Mouse (Mus musculus): ENCODE measurements around the gene Dlgap1. TPM values are rescaled to one million over a fixed set of nuclear protein-coding genes. Genes with fewer than 3 reads are reported as not detected.

The Dlgap1 gene
- polyA plus RNA-seq, 1 experiment from 2014 or later = 3.8 TPM

DNA sequence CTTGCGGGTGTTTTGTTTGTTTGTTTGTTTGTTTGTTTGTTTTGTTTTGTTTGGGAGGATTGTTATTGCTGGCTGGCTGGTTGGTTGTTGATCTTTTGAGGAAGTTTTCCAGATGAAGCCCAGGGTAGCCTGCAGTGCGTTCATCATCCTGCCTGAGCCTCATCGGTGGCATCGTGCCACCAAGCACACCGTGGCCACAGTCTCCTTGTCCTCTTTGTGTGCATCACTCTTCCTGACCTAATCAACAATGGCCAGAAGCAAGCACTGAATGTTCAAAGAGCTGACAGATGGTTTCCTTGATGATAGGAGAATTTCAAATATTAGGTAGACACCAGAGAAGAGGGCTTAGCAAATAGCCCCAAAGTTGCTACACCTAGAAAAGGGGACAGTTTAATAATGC is 336.1 kb downstream of the Dlgap1 start:
- Histone ChIP-seq H3K9ac (ENCODE audit: low read depth, low read length) (no peak overlapping the region), H3K9me3 (ENCODE audit: control insufficient read depth, low read length) (no peaks in the 10 kb centered on the region), H3K4me3 (ENCODE audit: low read length) (no peak overlapping the region), H3K36me3 (ENCODE audit: control insufficient read depth, insufficient read depth, low read length) (no peaks in the 10 kb centered on the region), H3K27me3 (ENCODE audit: control insufficient read depth, insufficient read depth, low read length) (no peaks in the 10 kb centered on the region), H3K27ac (ENCODE audit: low read depth, low read length) (no peak overlapping the region), H3K4me1 (ENCODE audit: control insufficient read depth, insufficient read depth, low read length) (peaks cover 9% of the 10 kb centered on the region), H3K4me2 (replicated peaks; ENCODE audit: low read depth, low read length) (no peak overlapping the region)
- 88% methylated on average over 5 of the region's 5 CpGs for WGBS
- no peak for ATAC-seq (ENCODE audit: low FRiP score, low TSS enrichment)

GRCm38 (mm10) chr17:70307418-70308176 is 338.7 kb downstream of the Dlgap1 start:
- no peak overlapping the region for H3K4me2 ChIP-seq (replicated peaks; ENCODE audit: low read depth, low read length)
- H3K4me1 ChIP-seq (ENCODE audit: control insufficient read depth, insufficient read depth, low read length) = peaks cover 9% of the 10 kb centered on the region
- no peaks in the 10 kb centered on the region for H3K9me3 ChIP-seq (ENCODE audit: control insufficient read depth, low read length)
- no peak overlapping the region for H3K4me3 ChIP-seq (ENCODE audit: low read length)
- no peak overlapping the region for H3K9ac ChIP-seq (ENCODE audit: low read depth, low read length)
- ATAC-seq (ENCODE audit: low FRiP score, low TSS enrichment) = 0 out of 2 replicates have a peak, but pooled peaks have one; percentile 52
- WGBS = 48% methylated on average over 11 of the region's 11 CpGs
- H3K27me3 ChIP-seq (ENCODE audit: control insufficient read depth, insufficient read depth, low read length) = no peaks in the 10 kb centered on the region
- H3K36me3 ChIP-seq (ENCODE audit: control insufficient read depth, insufficient read depth, low read length) = no peaks in the 10 kb centered on the region
- no peak overlapping the region for H3K27ac ChIP-seq (ENCODE audit: low read depth, low read length)

- H3K9me3 ChIP-seq (ENCODE audit: control insufficient read depth, low read length) = no peaks in the 10 kb centered on the region
- no peak overlapping the region for H3K9ac ChIP-seq (ENCODE audit: low read depth, low read length)
- peak; percentile 49; the same call in 1 of the 2 replicates for ATAC-seq (ENCODE audit: low FRiP score, low TSS enrichment)
- H3K4me1 ChIP-seq (ENCODE audit: control insufficient read depth, insufficient read depth, low read length) = peaks cover 9% of the 10 kb centered on the region
- H3K4me2 ChIP-seq (replicated peaks; ENCODE audit: low read depth, low read length) = no peak overlapping the region
- 64% methylated on average over 22 of the region's 22 CpGs for WGBS
- H3K27ac ChIP-seq (ENCODE audit: low read depth, low read length) = no peak overlapping the region
- H3K4me3 ChIP-seq (ENCODE audit: low read length) = no peak overlapping the region
- H3K27me3 ChIP-seq (ENCODE audit: control insufficient read depth, insufficient read depth, low read length) = no peaks in the 10 kb centered on the region
- H3K36me3 ChIP-seq (ENCODE audit: control insufficient read depth, insufficient read depth, low read length) = no peaks in the 10 kb centered on the region
Measured at GRCm38 (mm10) chr17:70308364-70309231, 339.7 kb downstream of the Dlgap1 start.

DNA sequence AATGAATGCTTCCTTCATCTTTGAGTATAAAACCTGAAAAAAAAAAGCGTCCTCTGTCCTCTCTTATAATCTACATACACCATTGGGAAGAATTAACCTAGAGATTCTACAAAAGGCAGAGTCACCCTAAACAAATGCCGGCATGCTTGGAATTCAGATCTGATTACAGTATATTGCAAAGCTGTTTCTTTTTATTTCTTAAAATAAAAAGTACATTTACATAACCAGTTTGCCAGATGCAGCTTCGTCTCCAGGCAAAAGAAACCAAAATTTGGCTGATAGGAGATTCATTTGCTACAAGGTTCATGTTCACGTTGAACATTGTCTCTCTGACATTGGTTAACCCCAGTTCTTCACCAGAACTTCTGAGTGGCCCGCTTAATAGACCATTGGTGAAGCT is 347.5 kb downstream of the Dlgap1 start:
- H3K4me3 ChIP-seq (ENCODE audit: low read length) = no peak overlapping the region
- H3K27me3 ChIP-seq (ENCODE audit: control insufficient read depth, insufficient read depth, low read length) = no peaks in the 10 kb centered on the region
- H3K9me3 ChIP-seq (ENCODE audit: control insufficient read depth, low read length) = no peaks in the 10 kb centered on the region
- H3K27ac ChIP-seq (ENCODE audit: low read depth, low read length) = no peak overlapping the region
- no peak overlapping the region for H3K9ac ChIP-seq (ENCODE audit: low read depth, low read length)
- H3K4me1 ChIP-seq (ENCODE audit: control insufficient read depth, insufficient read depth, low read length) = no peaks in the 10 kb centered on the region
- 86% methylated on average over 5 of the region's 5 CpGs for WGBS
- no peak overlapping the region for H3K4me2 ChIP-seq (replicated peaks; ENCODE audit: low read depth, low read length)
- no peak for ATAC-seq (ENCODE audit: low FRiP score, low TSS enrichment)
- no peaks in the 10 kb centered on the region for H3K36me3 ChIP-seq (ENCODE audit: control insufficient read depth, insufficient read depth, low read length)

GRCm38 (mm10) chr17:70317779-70318178 is 348.9 kb downstream of the Dlgap1 start:
- Histone ChIP-seq H3K36me3 (ENCODE audit: control insufficient read depth, insufficient read depth, low read length) (no peaks in the 10 kb centered on the region), H3K4me1 (ENCODE audit: control insufficient read depth, insufficient read depth, low read length) (no peaks in the 10 kb centered on the region), H3K4me2 (replicated peaks; ENCODE audit: low read depth, low read length) (no peak overlapping the region), H3K27me3 (ENCODE audit: control insufficient read depth, insufficient read depth, low read length) (no peaks in the 10 kb centered on the region), H3K4me3 (ENCODE audit: low read length) (no peak overlapping the region), H3K9me3 (ENCODE audit: control insufficient read depth, low read length) (no peaks in the 10 kb centered on the region), H3K9ac (ENCODE audit: low read depth, low read length) (no peak overlapping the region), H3K27ac (ENCODE audit: low read depth, low read length) (no peak overlapping the region)
- no peak for ATAC-seq (ENCODE audit: low FRiP score, low TSS enrichment)
- 89% methylated on average over 7 of the region's 7 CpGs for WGBS

DNA sequence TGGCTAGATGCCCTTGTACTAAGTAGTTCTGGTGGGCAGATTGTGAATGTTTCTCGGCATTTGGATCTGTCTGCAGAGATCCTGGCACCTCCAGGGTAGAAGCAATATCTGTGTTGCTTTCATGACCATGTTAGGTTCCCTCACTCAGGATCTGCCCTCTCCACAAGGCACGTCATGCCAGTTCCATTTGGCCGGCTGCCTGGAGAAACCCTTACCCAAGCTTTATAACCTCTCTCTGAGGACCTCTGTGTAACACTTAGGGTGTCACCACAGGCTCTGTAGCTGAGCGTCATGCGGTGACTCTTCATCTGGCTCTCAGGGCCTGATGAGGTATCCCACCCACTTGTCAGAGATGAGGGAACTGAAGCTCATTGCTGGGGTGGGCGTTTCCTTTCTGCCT is 353.1 kb downstream of the Dlgap1 start:
- Histone ChIP-seq H3K27ac (ENCODE audit: low read depth, low read length) (no peak overlapping the region), H3K9me3 (ENCODE audit: control insufficient read depth, low read length) (no peaks in the 10 kb centered on the region), H3K4me2 (replicated peaks; ENCODE audit: low read depth, low read length) (no peak overlapping the region), H3K4me1 (ENCODE audit: control insufficient read depth, insufficient read depth, low read length) (no peaks in the 10 kb centered on the region), H3K36me3 (ENCODE audit: control insufficient read depth, insufficient read depth, low read length) (no peaks in the 10 kb centered on the region), H3K9ac (ENCODE audit: low read depth, low read length) (no peak overlapping the region), H3K4me3 (ENCODE audit: low read length) (no peak overlapping the region), H3K27me3 (ENCODE audit: control insufficient read depth, insufficient read depth, low read length) (no peaks in the 10 kb centered on the region)
- 68% methylated on average over 6 of the region's 6 CpGs for WGBS
- no peak for ATAC-seq (ENCODE audit: low FRiP score, low TSS enrichment)

- no peak overlapping the region for H3K4me2 ChIP-seq (replicated peaks; ENCODE audit: low read depth, low read length)
- H3K36me3 ChIP-seq (ENCODE audit: control insufficient read depth, insufficient read depth, low read length) = no peaks in the 10 kb centered on the region
- H3K4me1 ChIP-seq (ENCODE audit: control insufficient read depth, insufficient read depth, low read length) = no peaks in the 10 kb centered on the region
- WGBS = 80% methylated on average over 6 of the region's 6 CpGs
- no peak for ATAC-seq (ENCODE audit: low FRiP score, low TSS enrichment)
- H3K9me3 ChIP-seq (ENCODE audit: control insufficient read depth, low read length) = no peaks in the 10 kb centered on the region
- H3K27ac ChIP-seq (ENCODE audit: low read depth, low read length) = no peak overlapping the region
- H3K4me3 ChIP-seq (ENCODE audit: low read length) = no peak overlapping the region
- no peaks in the 10 kb centered on the region for H3K27me3 ChIP-seq (ENCODE audit: control insufficient read depth, insufficient read depth, low read length)
- no peak overlapping the region for H3K9ac ChIP-seq (ENCODE audit: low read depth, low read length)
Measured at GRCm38 (mm10) chr17:70333440-70333839, 364.6 kb downstream of the Dlgap1 start.

DNA sequence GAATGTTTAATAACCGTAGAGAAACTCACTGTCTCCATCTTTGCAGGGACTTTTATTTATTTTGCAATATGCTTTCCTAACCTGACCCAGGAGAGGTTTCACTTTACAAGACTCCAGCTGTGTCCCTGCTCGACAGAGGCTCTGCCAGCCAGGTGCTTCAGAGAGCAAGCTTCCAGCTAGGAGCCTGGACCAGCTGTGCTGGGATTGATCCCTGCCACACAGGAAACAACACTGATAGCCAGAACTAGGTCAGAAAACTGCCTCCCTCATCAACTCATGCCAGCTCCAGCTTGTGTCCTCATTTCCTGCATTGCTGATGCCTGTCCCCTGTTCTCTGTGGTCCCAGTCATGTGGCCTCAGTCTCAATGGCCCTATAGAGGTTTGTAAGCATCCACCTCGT is 365.3 kb downstream of the Dlgap1 start:
- H3K4me2 ChIP-seq (replicated peaks; ENCODE audit: low read depth, low read length) = no peak overlapping the region

DNA sequence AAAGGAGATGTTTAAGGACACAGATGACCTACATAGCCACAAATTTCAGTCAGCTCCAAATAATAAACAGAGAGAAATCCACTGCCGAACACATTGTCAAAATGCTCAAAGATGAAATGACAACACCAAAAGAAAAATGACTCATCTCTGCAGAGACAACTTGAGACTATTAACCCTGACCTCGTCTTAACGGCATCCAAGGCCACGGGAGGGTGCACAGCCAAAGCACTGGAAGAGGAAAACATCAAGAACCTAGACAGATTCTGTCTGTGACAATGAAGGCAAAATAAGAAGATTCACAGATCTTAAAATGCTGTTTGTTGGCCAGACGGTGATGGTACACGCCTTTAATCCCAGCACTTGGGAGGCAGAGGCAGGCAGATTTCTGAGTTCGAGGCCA is 370.9 kb downstream of the Dlgap1 start:
- Histone ChIP-seq H3K4me1 (ENCODE audit: control insufficient read depth, insufficient read depth, low read length) (no peaks in the 10 kb centered on the region), H3K27me3 (ENCODE audit: control insufficient read depth, insufficient read depth, low read length) (no peaks in the 10 kb centered on the region), H3K9me3 (ENCODE audit: control insufficient read depth, low read length) (no peaks in the 10 kb centered on the region), H3K27ac (ENCODE audit: low read depth, low read length) (no peak overlapping the region), H3K36me3 (ENCODE audit: control insufficient read depth, insufficient read depth, low read length) (no peaks in the 10 kb centered on the region), H3K4me2 (replicated peaks; ENCODE audit: low read depth, low read length) (no peak overlapping the region), H3K4me3 (ENCODE audit: low read length) (no peak overlapping the region), H3K9ac (ENCODE audit: low read depth, low read length) (no peak overlapping the region)
- no peak for ATAC-seq (ENCODE audit: low FRiP score, low TSS enrichment)
- 83% methylated on average over 7 of the region's 7 CpGs for WGBS

More for the DNA sequence above, 365.3 kb downstream of the Dlgap1 start:
- no peak overlapping the region for H3K4me3 ChIP-seq (ENCODE audit: low read length)
- H3K9ac ChIP-seq (ENCODE audit: low read depth, low read length) = no peak overlapping the region
- no peak for ATAC-seq (ENCODE audit: low FRiP score, low TSS enrichment)
- 32% methylated on average over 3 of the region's 3 CpGs for WGBS
- no peaks in the 10 kb centered on the region for H3K36me3 ChIP-seq (ENCODE audit: control insufficient read depth, insufficient read depth, low read length)
- no peaks in the 10 kb centered on the region for H3K4me1 ChIP-seq (ENCODE audit: control insufficient read depth, insufficient read depth, low read length)
- no peaks in the 10 kb centered on the region for H3K27me3 ChIP-seq (ENCODE audit: control insufficient read depth, insufficient read depth, low read length)
- H3K27ac ChIP-seq (ENCODE audit: low read depth, low read length) = no peak overlapping the region
- no peaks in the 10 kb centered on the region for H3K9me3 ChIP-seq (ENCODE audit: control insufficient read depth, low read length)

All from kidney, embryonic 14.5 days (tissue).